Mouse (Mus musculus) embryonic facial prominence, embryonic 15.5 days (tissue): ENCODE measurements around the gene Kif22. TPM values are rescaled to one million over a fixed set of nuclear protein-coding genes. Genes with fewer than 3 reads are reported as not detected.
"Not testable (repeated sequence)": the region's sequence is repeated elsewhere in the genome, so short reads cannot be mapped to it uniquely, and the experiment has no call there.

Experiments
- ATAC-seq: fragments of 200-750 bp; cut with Nextera tagmentation; 2 replicates; pipeline ENCODE4 v1.8.0; 2017; ENCODE audit warnings: low read depth, moderate TSS enrichment; ENCODE audit not compliant: insufficient number of reproducible peaks, low FRiP score, low TSS enrichment
- H3K27ac ChIP-seq: fragments of 300-500 bp; sonication (generic); replicated peaks from 2 replicates; pipeline ENCODE4 v1.5.1; 2015; ENCODE audit warnings: mild to moderate bottlenecking, inconsistent platforms
- H3K27me3 ChIP-seq: fragments of 300-500 bp; sonication (generic); 2 replicates; pipeline ENCODE4 v1.6.1; 2015; ENCODE audit warnings: inconsistent platforms
- H3K36me3 ChIP-seq: fragments of 300-500 bp; sonication (generic); 2 replicates; pipeline ENCODE4 v1.6.1; 2015; ENCODE audit warnings: mild to moderate bottlenecking, inconsistent platforms
- H3K4me1 ChIP-seq: fragments of 300-500 bp; sonication (generic); 2 replicates; pipeline ENCODE4 v1.6.1; 2015; ENCODE audit warnings: inconsistent platforms
- H3K4me2 ChIP-seq: fragments of 300-500 bp; sonication (generic); replicated peaks from 2 replicates; pipeline ENCODE4 v1.6.1; 2015; ENCODE audit warnings: mild to moderate bottlenecking, inconsistent platforms
- H3K4me3 ChIP-seq: fragments of 300-500 bp; sonication (generic); replicated peaks from 2 replicates; pipeline ENCODE4 v1.5.1; 2015; ENCODE audit warnings: mild to moderate bottlenecking, inconsistent platforms
- H3K9ac ChIP-seq: fragments of 300-500 bp; sonication (generic); 2 replicates; pipeline ENCODE4 v1.6.1; 2015; ENCODE audit warnings: inconsistent platforms
- H3K9me3 ChIP-seq: fragments of 300-500 bp; sonication (generic); replicated peaks from 2 replicates; pipeline ENCODE4 v1.6.1; 2016; ENCODE audit warnings: inconsistent platforms
- WGBS: fragments of 180-500 bp; shearing (Covaris S2); methylation state at CpG from one replicate; pipeline ENCODE4 v1.1.7; 2015; 5-methylcytosine and 5-hydroxymethylcytosine counted together
- polyA plus RNA-seq: library from polyadenylated mRNA; unstranded; fragments of >200 nt; fragmentation: Nextera tagmentation; extraction: Ambion mirVana; gene quantifications from 2 replicates; pipeline ENCODE4 v1.2.1, GENCODE M21; 2015

Gene Kif22
- 87.5 and 90.6 TPM in 2 replicates for polyA plus RNA-seq

DNA sequence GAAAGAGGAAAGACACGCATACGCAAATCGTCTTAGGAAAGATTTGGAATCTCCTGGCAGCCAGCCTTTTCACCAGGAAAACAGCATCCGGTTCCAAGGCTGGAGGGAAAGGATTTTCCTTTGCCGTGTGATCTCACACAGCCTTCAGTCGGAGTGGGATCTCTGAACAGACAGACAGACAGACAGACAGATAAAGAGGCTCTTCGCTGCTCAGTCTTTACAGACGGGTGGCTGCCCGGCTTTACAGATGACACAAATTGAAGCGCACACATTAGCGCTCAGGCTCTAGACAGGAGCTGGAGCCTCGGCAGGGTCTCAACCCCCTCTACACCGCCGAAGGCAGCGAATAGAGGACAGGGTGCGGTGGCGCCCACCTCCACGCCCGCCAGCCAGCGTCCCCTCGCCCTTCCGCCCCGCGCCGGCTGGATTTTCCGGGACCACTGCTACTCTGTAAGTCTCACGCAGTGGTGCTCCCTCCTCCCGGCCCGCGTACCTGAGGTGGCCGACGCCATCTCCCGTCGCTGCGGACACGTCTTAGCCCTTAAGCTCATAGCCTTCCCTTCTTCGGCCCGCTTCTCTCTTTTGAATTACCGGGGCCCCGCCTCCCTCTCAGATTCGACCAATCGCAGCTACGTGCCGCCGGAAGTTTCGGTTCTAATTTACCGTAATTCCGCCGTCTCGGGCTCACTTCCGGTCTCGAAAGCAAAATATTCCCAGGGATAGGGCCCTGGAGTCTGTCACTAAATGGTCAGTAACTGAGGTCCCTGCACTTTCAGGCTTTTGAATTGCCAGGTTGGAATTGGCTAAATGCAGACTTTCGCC, at the start of gene Kif22:
Kif22 (minus strand) TSS at position 621 of the 822 bp plus-strand sequence.
- Histone ChIP-seq H3K4me2 (peak within 1 kb of the TSS; percentile 82), H3K9ac (peak within 1 kb of the TSS; percentile 67), H3K27ac (peak within 1 kb of the TSS; percentile 63), H3K27me3 (no peaks in the 10 kb centered on the region), H3K4me3 (peak within 1 kb of the TSS; percentile 70), H3K4me1 (peaks cover 22% of the 10 kb centered on the region), H3K9me3 (no peaks in the 10 kb centered on the region), H3K36me3 (peaks cover 11% of the 10 kb centered on the region; the same call in 1 of the 2 replicates)
- WGBS, result under 1% methylated on average over 53 of the region's 53 CpGs
- peak; percentile 85 for ATAC-seq

DNA sequence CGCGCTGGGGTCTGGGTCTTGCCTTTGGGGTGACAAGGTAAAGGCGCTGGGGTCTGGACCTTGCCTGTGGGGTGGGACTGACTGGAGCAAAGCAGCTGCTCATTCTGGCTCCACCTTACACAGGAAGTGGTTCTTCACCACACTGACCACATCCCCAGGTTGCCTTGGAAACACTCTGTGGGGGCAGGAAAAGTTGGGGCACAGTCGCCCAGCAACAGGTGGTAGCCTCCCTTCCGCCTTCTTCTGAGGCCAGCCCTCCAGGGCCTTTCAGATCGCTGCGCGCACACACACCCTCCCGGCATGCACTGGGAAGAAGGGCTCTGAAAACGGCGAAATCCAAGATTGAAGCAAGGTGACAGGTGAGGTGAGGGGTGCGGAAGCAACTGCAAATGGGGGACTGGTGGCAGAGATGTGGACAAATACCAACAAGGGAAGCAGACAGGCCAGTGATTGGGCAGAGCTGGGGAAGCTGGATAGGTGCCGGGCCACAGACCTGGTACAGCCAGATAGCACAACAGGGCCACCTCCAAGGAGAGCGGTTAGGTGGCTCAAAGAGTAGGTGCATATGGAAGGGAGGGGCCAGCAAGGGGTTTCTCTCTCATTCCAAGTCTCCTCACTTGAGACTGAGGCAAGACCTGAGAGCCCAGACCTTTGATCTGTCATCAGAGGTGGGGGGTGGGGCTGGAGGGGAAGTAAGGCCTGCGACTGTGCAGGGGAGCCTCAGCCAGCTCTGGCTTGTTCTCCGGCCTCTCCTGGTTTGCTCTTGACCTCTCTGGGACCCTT, 49.0 kb upstream of the Kif22 start, which contains the start of gene AI467606:
AI467606 (plus strand) TSS at position 246 of the 783 bp plus-strand sequence.
- Histone ChIP-seq H3K9me3 (no peaks in the 10 kb centered on the region), H3K4me1 (peaks cover 13% of the 10 kb centered on the region; the same call in 1 of the 2 replicates), H3K27ac (no peak within 1 kb of the TSS), H3K27me3 (no peaks in the 10 kb centered on the region), H3K36me3 (no peaks in the 10 kb centered on the region), H3K4me3 (0 out of 2 replicates have a peak within 1 kb of the TSS, but pooled peaks have one; percentile 9), H3K9ac (no peak within 1 kb of the TSS), H3K4me2 (0 out of 2 replicates have a peak within 1 kb of the TSS, but pooled peaks have one; percentile 17)
- WGBS, result 59% methylated on average over 16 of the region's 16 CpGs
- ATAC-seq, result peak; percentile 63; the same call in 1 of the 2 replicates

DNA sequence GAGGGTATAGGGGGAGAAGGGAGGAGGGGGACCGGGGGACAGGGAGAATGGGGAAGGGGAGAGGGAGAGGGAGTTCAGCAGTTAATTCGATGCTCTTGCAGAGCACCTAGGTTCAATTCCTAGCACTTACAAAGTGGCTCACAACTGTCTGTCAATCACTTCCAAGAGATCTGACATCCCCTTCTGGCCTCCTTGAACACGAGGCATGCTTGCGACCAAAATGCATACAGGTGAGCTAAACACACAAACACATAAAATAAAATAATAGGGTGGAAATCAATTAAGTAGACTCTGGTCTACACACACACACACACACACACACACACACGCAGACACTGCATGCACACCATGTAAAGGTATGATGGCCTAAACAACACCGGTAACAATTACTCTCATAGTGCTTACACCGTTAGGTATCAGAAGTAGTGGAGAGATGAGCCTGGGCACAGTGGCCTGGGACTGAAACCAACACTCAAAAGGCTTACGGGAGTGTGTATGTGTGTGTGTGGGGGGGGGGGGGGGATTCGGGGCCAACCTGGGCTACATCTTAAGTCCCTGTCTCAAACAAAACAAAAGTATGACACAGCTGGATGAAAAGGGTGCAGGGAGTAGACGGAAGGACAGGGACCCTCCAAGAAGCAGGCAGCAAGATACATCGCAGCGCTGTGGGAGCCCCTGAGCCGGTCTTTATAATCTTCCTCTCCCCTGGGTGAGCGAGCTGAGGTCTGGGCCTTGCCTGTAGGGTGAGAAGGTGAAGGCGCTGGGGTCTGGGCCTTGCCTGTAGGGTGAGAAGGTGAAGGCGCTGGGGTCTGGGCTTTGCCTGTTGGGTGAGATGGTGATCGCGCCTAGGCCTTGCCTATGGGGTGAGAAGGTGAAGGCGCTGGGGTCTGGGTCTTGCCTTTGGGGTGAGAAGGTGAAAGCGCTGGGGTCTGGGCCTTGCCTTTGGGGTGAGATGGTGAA, 48.2 kb upstream of the Kif22 start:
- no peak for ATAC-seq
- H3K4me1 ChIP-seq, result peaks cover 8% of the 10 kb centered on the region; the same call in 1 of the 2 replicates
- no peak overlapping the region for H3K4me2 ChIP-seq
- no peak overlapping the region for H3K9ac ChIP-seq
- no peaks in the 10 kb centered on the region for H3K9me3 ChIP-seq
- no peak overlapping the region for H3K27ac ChIP-seq
- H3K27me3 ChIP-seq, result no peaks in the 10 kb centered on the region
- H3K4me3 ChIP-seq, result no peak overlapping the region
- 82% methylated on average over 20 of the region's 20 CpGs for WGBS
- no peaks in the 10 kb centered on the region for H3K36me3 ChIP-seq

DNA sequence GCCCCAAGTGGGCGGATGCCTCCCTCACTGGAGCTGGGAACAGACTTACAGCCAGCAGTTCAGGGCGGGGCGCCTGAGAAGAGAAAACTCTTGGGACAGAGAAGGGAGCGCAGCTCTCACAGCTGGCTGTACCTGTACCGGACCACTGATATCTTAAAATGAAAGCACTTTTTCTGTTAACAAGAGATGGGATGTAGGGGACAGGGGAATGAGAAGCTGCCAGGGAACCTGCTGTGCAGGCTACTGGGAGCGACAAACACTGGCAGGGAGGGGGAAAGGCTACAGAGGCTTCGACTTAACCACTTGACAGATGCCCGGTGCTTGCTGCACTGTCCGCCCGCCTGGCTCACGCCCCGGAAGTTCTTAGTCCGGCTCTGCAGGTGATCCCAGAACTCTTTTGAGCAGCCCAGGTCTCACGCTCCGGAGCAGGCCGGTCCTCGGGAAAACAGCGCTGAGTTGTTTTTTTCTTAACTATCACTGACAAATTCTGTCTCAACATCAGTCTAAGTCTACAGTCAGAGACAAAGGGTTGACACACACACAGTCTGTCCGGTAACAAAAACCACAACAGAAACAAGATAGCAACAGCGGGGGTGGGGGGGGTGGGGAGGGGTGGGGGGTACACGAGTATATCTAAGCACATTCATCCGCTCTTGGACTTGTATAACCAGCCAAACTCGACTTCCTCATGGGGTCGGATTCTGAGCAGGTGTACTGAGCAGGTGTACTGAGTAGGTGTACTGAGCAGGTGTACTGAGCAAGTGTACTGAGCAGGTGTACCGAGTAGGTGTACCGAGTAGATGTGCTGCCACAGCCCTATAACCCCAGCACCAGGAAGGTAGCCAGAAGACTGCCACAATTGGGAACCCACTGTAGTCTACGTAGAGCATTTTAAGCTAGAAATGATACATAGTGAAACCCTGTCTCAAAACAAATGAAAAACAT, 46.9 kb upstream of the Kif22 start:
- Histone ChIP-seq H3K9ac (no peak overlapping the region), H3K4me3 (peak overlapping the region; percentile 13), H3K27ac (no peak overlapping the region), H3K4me2 (peak overlapping the region; percentile 39), H3K4me1 (peaks cover 8% of the 10 kb centered on the region; the same call in 1 of the 2 replicates), H3K9me3 (no peaks in the 10 kb centered on the region), H3K27me3 (no peaks in the 10 kb centered on the region), H3K36me3 (no peaks in the 10 kb centered on the region)
- WGBS, result 19% methylated on average over 27 of the region's 27 CpGs
- ATAC-seq, result no peak

DNA sequence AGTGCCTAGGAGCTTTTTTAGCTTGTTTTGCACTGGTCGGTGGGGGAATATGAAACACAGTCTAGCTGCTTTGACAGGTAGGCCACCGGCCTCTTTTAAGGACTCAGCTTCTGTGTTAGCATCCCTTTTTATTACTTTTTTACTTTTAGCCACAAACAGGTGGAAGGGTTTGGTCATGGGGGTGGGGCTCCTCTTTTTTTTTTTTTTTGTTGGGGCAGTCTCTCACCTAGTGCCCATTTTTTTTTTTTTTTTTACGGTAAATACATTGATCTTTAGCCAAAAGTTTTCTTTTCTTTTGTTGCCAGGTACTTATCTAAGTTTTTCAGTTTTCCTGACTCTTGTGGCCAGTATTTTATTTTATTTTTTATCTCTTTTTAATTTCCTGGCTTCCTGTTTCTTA, 45.8 kb upstream of the Kif22 start:
- Histone ChIP-seq H3K9ac (no peak overlapping the region), H3K4me2 (no peak overlapping the region), H3K27ac (no peak overlapping the region), H3K9me3 (no peaks in the 10 kb centered on the region), H3K4me1 (peaks cover 8% of the 10 kb centered on the region; the same call in 1 of the 2 replicates), H3K36me3 (no peaks in the 10 kb centered on the region), H3K27me3 (no peaks in the 10 kb centered on the region), H3K4me3 (no peak overlapping the region)
- 83% methylated on average over 3 of the region's 3 CpGs for WGBS
- no peak for ATAC-seq

DNA sequence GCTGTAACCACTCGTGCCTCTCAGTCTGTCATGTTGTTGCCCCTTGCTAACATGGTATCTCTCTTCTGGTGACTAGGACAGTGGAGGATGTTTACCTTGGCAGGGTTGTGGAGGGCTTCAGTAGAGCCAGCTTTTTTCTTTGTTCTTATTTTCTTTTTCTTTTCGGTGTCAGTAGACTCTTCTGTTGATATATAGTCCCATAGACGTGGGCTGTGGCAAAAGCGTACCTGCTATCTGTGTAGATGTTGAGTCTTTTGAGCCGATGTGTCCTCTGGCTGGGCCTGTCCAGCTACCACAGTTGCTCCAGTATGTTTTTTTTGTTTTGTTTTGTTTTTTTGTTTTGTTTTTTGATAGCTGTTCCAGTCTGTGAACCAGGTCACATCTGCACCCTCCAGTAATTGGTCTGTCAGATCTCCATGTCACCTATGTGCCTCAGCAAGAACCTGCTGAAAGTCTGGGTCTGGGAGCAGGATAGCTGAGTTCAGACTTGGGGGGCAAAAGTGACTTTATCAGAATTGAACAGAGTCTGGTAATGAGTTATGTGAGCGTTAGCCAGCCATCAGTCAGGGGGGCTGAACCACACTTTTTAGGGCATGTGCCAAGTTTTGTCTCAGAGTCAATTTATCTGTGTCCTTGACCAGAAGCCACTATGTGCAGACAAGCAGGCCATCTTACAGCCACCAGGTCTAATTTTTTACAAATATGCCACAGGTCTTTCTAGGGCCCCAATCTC, 45.2 kb upstream of the Kif22 start, which contains the start of gene Zg16:
Zg16 (minus strand) TSS at position 51 of the 733 bp plus-strand sequence.
- not testable (repeated sequence) for H3K36me3 ChIP-seq, H3K4me3 ChIP-seq, H3K9me3 ChIP-seq, H3K9ac ChIP-seq, H3K27ac ChIP-seq, H3K4me1 ChIP-seq, H3K27me3 ChIP-seq, H3K4me2 ChIP-seq, ATAC-seq
- 76% methylated on average over 6 of the region's 6 CpGs for WGBS

DNA sequence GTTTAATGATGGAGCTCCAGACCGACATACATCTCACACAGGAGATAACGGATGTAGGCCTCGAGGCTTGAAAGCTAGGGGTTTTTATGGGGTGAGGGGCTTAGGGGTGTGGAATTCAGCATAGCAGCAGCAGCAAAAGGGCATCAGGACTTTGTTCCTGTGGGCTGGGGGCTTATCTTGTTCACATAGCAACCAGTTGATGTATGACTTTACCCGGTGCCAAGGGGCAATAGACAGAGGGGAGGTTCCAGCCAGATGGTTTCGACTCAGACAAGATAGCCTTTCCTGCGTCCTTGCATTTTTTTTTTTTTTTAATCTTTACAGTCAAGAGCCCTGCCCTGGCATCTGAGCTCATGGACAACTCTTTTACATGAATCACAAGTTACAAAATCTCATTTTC, 43.5 kb upstream of the Kif22 start:
- not testable (repeated sequence) for H3K36me3 ChIP-seq, H3K4me2 ChIP-seq, H3K27me3 ChIP-seq, H3K27ac ChIP-seq, H3K4me1 ChIP-seq, H3K4me3 ChIP-seq, H3K9me3 ChIP-seq, ATAC-seq, H3K9ac ChIP-seq
- WGBS, result 75% methylated on average over 6 of the region's 6 CpGs

DNA sequence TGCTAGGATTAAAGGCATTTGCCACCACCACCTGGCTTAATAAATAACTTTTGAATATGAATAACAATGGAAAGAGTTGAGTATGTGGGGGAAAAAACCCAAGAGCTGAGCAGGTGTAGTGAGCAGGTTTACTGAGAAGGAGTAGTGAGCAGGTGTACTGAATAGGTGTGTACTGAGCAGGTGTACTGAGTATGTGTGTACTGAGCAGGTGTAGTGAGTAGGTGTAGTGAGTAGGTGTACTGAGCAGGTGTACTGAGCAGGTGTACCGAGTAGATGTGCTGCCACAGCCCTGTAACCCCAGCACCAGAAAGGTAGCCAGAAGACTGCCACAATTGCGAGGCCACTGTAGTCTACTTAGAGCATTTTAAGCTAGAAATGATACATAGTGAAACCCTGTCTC, 42.5 kb upstream of the Kif22 start:
- H3K27ac ChIP-seq, result no peak overlapping the region
- no peak for ATAC-seq
- WGBS, result 74% methylated on average over 2 of the region's 2 CpGs
- H3K4me2 ChIP-seq, result no peak overlapping the region
- no peaks in the 10 kb centered on the region for H3K27me3 ChIP-seq
- H3K4me1 ChIP-seq, result peaks cover 4% of the 10 kb centered on the region; the same call in 1 of the 2 replicates
- H3K4me3 ChIP-seq, result no peak overlapping the region
- no peak overlapping the region for H3K9ac ChIP-seq
- no peaks in the 10 kb centered on the region for H3K9me3 ChIP-seq
- no peaks in the 10 kb centered on the region for H3K36me3 ChIP-seq

DNA sequence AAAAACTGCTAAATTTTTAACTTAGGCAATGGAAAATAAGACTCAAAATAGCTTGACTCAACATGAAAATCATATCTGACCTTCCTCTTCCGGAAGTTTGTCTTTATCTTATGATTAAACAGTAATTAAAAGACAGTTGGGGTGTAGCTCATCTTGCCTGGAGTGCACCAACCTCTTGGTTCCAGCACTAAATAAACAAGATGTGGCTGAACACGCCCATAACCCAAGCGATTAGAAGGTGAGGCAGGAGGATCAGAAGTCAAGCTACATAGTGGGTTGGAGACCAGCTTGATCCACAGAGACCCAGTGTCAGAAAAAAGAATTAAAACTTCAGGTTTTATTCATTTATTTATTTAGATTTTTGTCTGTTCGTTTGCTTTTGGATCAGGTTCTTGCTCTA, 41.4 kb upstream of the Kif22 start:
- no peak overlapping the region for H3K27ac ChIP-seq
- 74% methylated on average over 4 of the region's 4 CpGs for WGBS
- ATAC-seq, result no peak
- no peaks in the 10 kb centered on the region for H3K4me1 ChIP-seq
- no peak overlapping the region for H3K9ac ChIP-seq
- no peaks in the 10 kb centered on the region for H3K9me3 ChIP-seq
- H3K4me3 ChIP-seq, result no peak overlapping the region
- no peak overlapping the region for H3K4me2 ChIP-seq
- H3K36me3 ChIP-seq, result no peaks in the 10 kb centered on the region
- H3K27me3 ChIP-seq, result no peaks in the 10 kb centered on the region
